8 mouse cellular contexts compared by ENCODE assay signal in the genomic region with DNA sequence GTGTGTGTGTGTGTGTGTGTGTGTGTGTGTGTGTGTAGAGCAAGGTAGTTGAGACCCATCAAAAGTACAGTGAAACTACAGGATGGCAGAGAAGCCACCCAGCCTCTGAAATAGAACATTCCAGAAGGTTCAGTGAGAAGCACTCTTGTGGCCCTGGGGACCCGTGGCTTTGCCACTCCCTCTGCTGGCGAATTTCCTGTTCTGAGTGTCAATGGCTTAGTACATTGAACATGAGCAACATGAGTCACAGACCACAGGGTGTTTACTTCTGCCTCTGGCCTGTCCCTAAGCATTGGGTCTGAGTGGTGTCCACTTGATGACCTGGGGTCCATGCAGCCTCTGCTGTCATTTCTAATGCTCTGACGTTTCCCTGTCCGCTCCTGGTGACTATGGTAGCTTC. TPM values are rescaled to one million over a fixed set of nuclear protein-coding genes. Genes with fewer than 3 reads are reported as not detected.
DNase-seq lines count a peak whose midpoint lies in the region; ATAC-seq and TF ChIP-seq lines count a peak whose summit lies in the region.

No protein-coding gene starts in this region.

- ATAC-seq in liver, embryonic 11.5 days (replicated peaks; ENCODE audit: low FRiP score), result no peak
- ATAC-seq in forebrain, embryonic 16.5 days, result no peak

- 36% methylated on average over 4 of the region's 4 CpGs for WGBS in liver, adult 2 months
- WGBS in liver, embryonic 11.5 days, result 54% methylated on average over 4 of the region's 4 CpGs
- WGBS in forebrain, embryonic 16.5 days, result 75% methylated on average over 4 of the region's 4 CpGs

- no peaks in the 10 kb centered on the region for H3K27me3 ChIP-seq in liver, adult 2 months (ENCODE audit: control insufficient read depth, insufficient read depth, low read length)
- no peaks in the 10 kb centered on the region for H3K27me3 ChIP-seq in liver, embryonic 11.5 days (replicated peaks; ENCODE audit: control insufficient read depth, insufficient read depth, low read length)
- H3K27me3 ChIP-seq in forebrain, embryonic 16.5 days (replicated peaks; ENCODE audit: control insufficient read depth, insufficient read depth, low read length), result no peaks in the 10 kb centered on the region

- H3K4me1 ChIP-seq in liver, adult 2 months (ENCODE audit: control insufficient read depth, insufficient read depth, low read length), result peaks cover 40% of the 10 kb centered on the region
- H3K4me1 ChIP-seq in liver, embryonic 11.5 days (replicated peaks; ENCODE audit: control insufficient read depth, insufficient read depth, low read length), result peaks cover 20% of the 10 kb centered on the region
- peaks cover 31% of the 10 kb centered on the region for H3K4me1 ChIP-seq in forebrain, embryonic 16.5 days (replicated peaks; ENCODE audit: control insufficient read depth, insufficient read depth, low read length)

- no peak overlapping the region for H3K9ac ChIP-seq in liver, adult 2 months (ENCODE audit: low read depth, low read length)
- no peak overlapping the region for H3K9ac ChIP-seq in liver, embryonic 11.5 days (ENCODE audit: low read depth, low read length)
- no peak overlapping the region for H3K9ac ChIP-seq in forebrain, embryonic 16.5 days (replicated peaks; ENCODE audit: low read depth, low read length)

- H3K4me3 ChIP-seq in liver, adult 2 months (ENCODE audit: insufficient read depth, low read depth, low read length), result no peak overlapping the region
- H3K4me3 ChIP-seq in liver, embryonic 11.5 days (ENCODE audit: low read depth, low read length), result no peak overlapping the region
- H3K4me3 ChIP-seq in forebrain, embryonic 16.5 days (replicated peaks; ENCODE audit: low read length), result no peak overlapping the region

- peak; percentile 74 for DNase-seq in liver, adult 2 months (ENCODE audit: extremely low read depth, low read depth, low spot score)
- DNase-seq in liver, embryonic 11.5 days (ENCODE audit: low spot score), result no peak
- DNase-seq in T-cell, adult 2 months (ENCODE audit: low spot score), result peak; percentile 43
- DNase-seq in kidney, postnatal 36 days, result peak; percentile 59 to 72
- DNase-seq in spleen, postnatal 4 days (ENCODE audit: low spot score in 2 of 2), result peak; percentile 37 to 70
- no peak for DNase-seq in frontal cortex, postnatal 36 days (ENCODE audit: low spot score in 2 of 2)
- no peak for DNase-seq in retina, postnatal 1 day

- H3K4me2 ChIP-seq in liver, embryonic 11.5 days, result no peak overlapping the region
- H3K4me2 ChIP-seq in forebrain, embryonic 16.5 days (ENCODE audit: low read length), result no peak overlapping the region

- TF ChIP-seq POLR2A in liver, adult 2 months (IDR thresholded peaks at IDR 0.05; ENCODE audit: extremely low read depth, insufficient read depth, low read length), result no peak

- H3K36me3 ChIP-seq in liver, adult 2 months (ENCODE audit: control insufficient read depth, insufficient read depth, low read length), result no peaks in the 10 kb centered on the region
- no peaks in the 10 kb centered on the region for H3K36me3 ChIP-seq in liver, embryonic 11.5 days (ENCODE audit: control insufficient read depth, insufficient read depth, low read length)
- H3K36me3 ChIP-seq in forebrain, embryonic 16.5 days (ENCODE audit: control insufficient read depth, insufficient read depth), result no peaks in the 10 kb centered on the region

- peak; percentile 68 for TF ChIP-seq CTCF in liver, adult 2 months (IDR thresholded peaks at IDR 0.05; ENCODE audit: low read depth, low read length)

- H3K79me2 ChIP-seq in liver, adult 2 months (ENCODE audit: control insufficient read depth, insufficient read depth, low read length), result peaks cover 63% of the 10 kb centered on the region

- no peaks in the 10 kb centered on the region for H3K9me3 ChIP-seq in liver, embryonic 11.5 days (ENCODE audit: control insufficient read depth, low read length)
- no peaks in the 10 kb centered on the region for H3K9me3 ChIP-seq in forebrain, embryonic 16.5 days (ENCODE audit: control insufficient read depth, low read length)

- peak overlapping the region; percentile 45; the same call in 1 of the 2 replicates for H3K27ac ChIP-seq in liver, adult 2 months (replicated peaks; ENCODE audit: insufficient read depth, low read depth, low read length)
- no peak overlapping the region for H3K27ac ChIP-seq in liver, embryonic 11.5 days (ENCODE audit: low read depth, low read length)
- peak overlapping the region; percentile 83; the same call in 1 of the 2 replicates for H3K27ac ChIP-seq in forebrain, embryonic 16.5 days (ENCODE audit: low read length)

RNA-seq across cellular contexts. Expression of a gene that starts 28.6 kb away (rescaled TPM):
- 430 and 630 TPM in 2 replicates for total RNA-seq in liver, adult 2 months (2014; rRNA removed)
- 55.2 and 213 TPM in 2 replicates for polyA plus RNA-seq in liver, adult 2 months (2012; rRNA removed)
- 51.9 and 61.4 TPM in 2 replicates for polyA plus RNA-seq in liver, embryonic 11.5 days (2014; fragmentation: Nextera tagmentation; extraction: Ambion mirVana)
- 12.4 and 16.3 TPM in 2 replicates for polyA plus RNA-seq in forebrain, embryonic 16.5 days (2015; fragmentation: Nextera tagmentation; extraction: Ambion mirVana)

Comparison
In these comparisons a context has a peak if more than half of its experiments do, and no peak if none do; other contexts are left out.
1. DNase-seq: peak in liver, adult 2 months (single experiment), T-cell, adult 2 months (single experiment), kidney, postnatal 36 days (2 of 2) and spleen, postnatal 4 days (2 of 2); none in liver, embryonic 11.5 days (single experiment), frontal cortex, postnatal 36 days (0 of 2) and retina, postnatal 1 day (single experiment).